Mouse (Mus musculus): ENCODE data around the gene Ift43.

The Ift43 gene

DNA sequence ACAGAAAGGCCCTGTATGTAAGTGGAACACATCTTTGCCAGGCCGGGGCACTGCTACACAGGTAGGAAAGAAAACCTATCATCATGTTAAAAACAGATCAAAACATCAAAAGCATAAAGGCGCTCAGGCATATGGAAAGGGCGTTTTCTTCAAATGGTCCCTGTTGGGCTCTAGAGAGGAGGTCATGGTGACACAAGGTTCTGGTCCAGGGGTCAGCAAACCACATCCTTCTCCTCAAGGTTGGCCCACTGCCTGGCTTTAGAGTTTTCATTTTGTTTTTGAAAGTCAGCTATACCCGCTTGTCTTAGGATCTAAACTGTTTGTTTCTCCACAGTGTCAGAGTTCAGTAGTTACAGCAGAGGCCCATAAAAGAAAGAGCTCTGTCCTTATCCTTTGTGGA lies 27.2 kb downstream of the Ift43 start:
- in situ Hi-C loops (cut with MboI; ENCODE audit: unreplicated experiment in 2 of 2), result loop anchor here in 1 of 2 experiments (25.0 kb wide), 1 partner anchor 772 kb away; the partner anchor contains the start of gene Nek9

DNA sequence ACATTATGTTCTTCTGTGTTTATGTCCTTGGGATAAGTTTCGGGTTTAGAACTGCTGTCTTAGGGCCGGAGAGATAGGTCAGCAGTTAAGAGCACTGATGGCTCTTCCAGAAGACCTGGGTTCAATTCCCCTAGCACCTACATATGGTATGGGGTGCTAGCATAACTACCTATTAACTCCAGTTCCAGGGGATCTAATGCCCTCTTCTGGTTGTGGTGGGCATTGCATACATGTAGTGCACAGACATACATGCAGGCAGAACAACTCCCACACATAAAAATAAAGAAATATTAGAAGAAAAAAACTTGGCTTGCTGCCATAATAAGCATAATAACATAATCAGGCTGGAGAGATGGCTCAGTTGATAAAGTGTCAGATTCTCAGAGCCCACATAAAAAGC lies 28.3 kb downstream of the Ift43 start:
- in situ Hi-C loops (cut with MboI; ENCODE audit: unreplicated experiment in 2 of 2), result loop anchor here (5.0 to 25.0 kb wide), 6 partner anchors 33 to 773 kb away; partner anchors contain the start of genes Tgfb3 (in 2 of the 2) and Nek9 (in 1 of the 2)

DNA sequence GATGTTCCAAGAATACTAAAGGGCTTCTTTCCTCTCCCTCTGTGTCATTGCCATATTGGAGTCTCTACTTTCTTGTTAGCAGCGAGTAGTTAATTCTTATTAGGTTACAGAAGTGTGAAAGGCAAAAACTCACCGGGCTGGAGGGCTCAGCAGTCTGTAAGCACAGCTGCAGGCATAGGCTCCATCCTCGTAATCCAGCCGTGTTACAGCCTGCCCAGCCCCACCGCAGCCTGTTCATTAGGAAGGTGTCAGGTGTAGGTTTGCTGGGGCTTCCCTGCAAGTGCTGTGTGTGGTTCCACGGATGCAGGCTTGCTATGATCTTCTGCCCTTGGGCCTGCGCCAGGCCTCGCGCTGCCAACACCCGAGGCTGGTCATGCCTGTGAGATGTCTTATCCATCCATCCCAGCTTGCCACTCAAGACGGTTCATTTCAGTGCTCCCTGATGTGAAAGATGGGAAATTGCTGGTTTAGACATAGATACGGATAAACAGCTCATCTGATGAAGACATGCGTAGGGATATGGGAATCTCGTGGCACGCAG lies 34.0 kb downstream of the Ift43 start:
- in situ Hi-C loops (cut with MboI; ENCODE audit: unreplicated experiment in 2 of 2), result loop anchor here in 1 of 2 experiments (10.0 to 25.0 kb wide), 3 partner anchors 92 to 779 kb away; partner anchors contain the start of gene Nek9

DNA sequence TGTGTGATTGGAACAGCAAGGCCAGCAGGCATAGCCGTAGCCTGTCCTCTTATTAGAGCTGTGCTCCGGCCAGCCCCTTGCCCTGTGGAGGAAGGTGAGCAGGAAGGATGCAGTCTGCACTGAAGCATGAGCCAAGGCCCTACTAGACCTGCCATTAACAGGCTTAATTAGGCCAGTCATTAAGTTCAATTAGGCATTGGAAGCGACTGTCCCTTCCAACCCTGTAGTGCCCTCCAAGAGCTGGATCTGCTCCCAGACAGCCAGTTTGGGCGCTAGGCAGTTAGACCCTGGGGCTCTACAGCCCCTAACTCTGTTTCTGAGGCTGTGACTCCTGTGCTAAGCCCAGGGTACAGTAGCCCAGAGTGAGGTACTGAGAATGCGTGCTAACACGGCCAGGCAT lies 41.7 kb downstream of the Ift43 start:
- in situ Hi-C loops (cut with MboI; ENCODE audit: unreplicated experiment in 2 of 2), result loop anchor here in 1 of 2 experiments (25.0 kb wide), 1 partner anchor 787 kb away; the partner anchor contains the start of gene Nek9

DNA sequence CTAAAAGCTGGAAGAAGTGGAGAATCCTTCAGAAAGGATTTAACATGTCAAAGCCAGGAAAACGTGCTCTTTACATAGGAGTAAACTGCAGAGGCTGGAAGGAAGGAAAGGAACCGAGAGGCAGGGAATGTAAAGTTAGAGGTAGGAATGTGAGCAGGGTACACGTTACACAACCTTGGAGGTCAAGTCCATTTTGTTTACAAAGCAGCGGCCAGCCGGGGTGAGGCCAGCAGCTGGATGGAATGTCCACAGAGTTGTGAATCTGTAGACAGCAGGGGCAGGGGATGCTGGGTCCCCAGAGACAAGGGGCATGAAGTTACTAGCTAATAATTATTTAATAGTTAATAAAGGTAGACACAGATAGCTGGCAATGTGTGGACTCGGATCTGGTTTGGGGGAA lies 45.8 kb downstream of the Ift43 start:
- in situ Hi-C loops (cut with MboI; ENCODE audit: unreplicated experiment in 2 of 2), result loop anchor here in 1 of 2 experiments (25.0 kb wide), 1 partner anchor 809 kb away; the partner anchor contains the start of gene Cipc

DNA sequence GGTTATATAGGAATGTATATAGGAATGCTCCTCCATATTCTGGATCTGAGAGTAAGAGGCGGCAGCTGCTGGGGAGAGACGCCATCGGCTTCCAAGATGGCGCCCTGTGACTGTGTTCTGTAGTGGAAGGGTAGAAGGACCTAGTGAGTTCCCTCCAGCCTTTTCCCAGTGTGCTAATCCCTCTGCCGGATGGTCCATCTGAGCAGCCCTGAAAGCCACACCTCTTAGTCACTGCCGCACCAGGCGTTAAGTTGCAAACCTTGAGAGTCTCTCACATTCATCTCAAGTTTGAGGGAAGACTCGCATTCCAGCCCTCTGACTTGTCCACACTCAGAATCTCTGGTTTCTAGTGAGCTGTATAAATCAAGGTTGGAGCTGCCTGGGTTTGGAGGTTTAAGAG lies 46.7 kb downstream of the Ift43 start:
- in situ Hi-C loops (cut with MboI; ENCODE audit: unreplicated experiment in 2 of 2), result loop anchor here in 1 of 2 experiments (25.0 kb wide), 1 partner anchor 808 kb away; the partner anchor contains the start of gene Cipc

DNA sequence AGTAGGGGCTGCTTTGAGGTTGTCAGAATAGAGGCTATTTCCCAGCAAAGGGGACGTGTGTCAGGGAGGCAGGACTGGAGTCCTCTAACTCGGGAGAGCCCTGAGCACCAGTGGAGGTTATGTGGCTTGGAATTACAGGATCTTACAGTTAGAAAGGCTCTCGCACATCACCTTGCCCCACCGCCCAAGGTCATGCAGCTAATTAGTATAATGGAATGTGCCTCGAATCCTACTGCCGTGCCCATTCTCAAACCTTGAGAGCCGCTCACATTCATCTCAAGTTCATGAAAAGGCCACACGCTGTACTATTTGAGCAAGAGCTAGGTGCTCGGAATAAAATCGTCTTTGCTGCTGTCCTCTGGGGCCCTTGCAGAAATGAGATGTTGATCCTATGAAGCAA lies 47.4 kb downstream of the Ift43 start:
- in situ Hi-C loops (cut with MboI; ENCODE audit: unreplicated experiment in 2 of 2), result loop anchor here (5.0 to 25.0 kb wide), 3 partner anchors 273 to 808 kb away; partner anchors contain the start of gene Cipc (in 1 of the 2)

DNA sequence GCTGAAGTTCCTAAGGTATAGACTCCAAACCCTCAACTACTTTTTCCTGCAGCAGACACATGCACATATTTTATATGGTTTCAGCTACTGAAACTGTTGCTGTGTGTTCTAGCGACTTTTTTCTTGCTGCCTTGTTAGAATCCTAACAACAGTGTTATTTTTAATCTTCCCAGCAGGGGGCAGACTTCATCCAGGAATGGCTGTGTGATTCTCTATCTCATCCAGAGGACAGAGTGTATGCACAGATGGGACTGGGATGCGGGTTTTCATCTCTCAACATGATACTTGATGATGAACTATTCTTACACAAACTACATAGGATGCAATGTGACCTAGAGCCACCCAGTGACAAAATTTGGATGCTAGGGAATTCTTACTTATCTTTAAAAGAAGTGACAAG lies 50.5 kb downstream of the Ift43 start:
- in situ Hi-C loops (cut with MboI; ENCODE audit: unreplicated experiment in 2 of 2), result loop anchor here (5.0 to 25.0 kb wide), 3 partner anchors 270 to 805 kb away; partner anchors contain the start of gene Cipc (in 1 of the 2)

DNA sequence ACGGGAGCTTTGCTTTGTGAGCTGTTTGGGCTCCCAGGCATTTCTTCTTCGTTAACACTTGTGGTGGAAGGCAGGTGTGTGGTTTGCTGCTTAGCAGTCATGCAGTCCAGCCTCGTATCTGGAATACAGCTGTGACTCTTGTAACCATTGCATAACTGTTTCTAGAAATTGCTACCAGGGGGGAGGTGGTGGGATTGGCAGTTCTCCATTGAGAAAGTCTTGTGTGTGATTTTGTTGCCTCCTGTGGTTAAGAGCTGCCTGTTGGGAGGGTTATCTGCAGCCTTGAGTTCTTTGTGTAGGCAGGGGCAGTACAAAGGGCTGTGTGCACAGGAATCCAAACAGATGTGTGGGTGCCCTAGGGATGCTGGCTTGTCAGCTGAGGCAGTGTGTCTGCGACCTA lies 53.4 kb downstream of the Ift43 start:
- in situ Hi-C loops (cut with MboI; ENCODE audit: unreplicated experiment in 2 of 2), result loop anchor here in 1 of 2 experiments (25.0 kb wide), 1 partner anchor 802 kb away; the partner anchor contains the start of gene Cipc

DNA sequence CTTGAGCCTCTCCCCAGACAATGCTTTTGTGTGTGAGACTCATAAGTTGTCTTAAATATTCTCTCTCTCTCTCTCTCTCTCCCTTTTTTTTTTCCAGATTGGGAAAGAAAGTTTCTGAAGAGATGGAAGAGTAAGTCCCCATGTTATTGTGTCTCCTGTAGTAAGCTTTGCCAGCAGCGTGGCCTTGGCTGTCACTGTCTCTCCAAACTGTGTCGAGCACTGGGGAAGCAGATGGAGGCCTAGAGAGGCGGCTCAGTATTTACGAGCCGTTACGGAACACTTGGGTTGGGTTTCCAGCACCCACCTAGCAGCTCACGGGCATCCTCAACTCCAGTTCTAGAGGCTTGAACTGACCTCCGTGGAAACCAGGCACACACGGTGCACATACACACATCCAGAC lies 56.4 kb downstream of the Ift43 start:
- in situ Hi-C loops (cut with MboI; ENCODE audit: unreplicated experiment in 2 of 2), result loop anchor here in 1 of 2 experiments (25.0 kb wide), 1 partner anchor 799 kb away; the partner anchor contains the start of gene Cipc

DNA sequence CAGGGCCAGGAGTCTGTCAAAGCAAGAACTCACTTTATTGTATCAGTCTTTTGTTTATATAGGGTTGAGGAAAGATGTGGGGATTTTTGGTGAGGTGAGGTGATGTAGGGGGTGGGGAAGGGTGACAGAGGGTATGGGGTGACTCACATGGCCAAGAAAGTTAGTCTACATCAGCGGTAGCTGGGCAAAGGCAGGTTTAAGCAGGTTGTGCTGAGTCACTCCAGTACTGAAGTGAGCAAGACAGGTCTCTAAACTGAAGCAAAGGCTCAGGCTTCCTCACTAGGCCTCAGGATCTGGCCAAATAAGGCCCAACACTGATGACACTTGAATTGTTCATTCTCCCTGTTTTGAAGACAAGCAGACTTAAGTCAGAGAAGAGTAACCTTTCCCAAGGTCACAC lies 60.0 kb downstream of the Ift43 start:
- in situ Hi-C loops (cut with MboI; ENCODE audit: unreplicated experiment in 2 of 2), result loop anchor here in 1 of 2 experiments (25.0 kb wide), 1 partner anchor 795 kb away; the partner anchor contains the start of gene Cipc

DNA sequence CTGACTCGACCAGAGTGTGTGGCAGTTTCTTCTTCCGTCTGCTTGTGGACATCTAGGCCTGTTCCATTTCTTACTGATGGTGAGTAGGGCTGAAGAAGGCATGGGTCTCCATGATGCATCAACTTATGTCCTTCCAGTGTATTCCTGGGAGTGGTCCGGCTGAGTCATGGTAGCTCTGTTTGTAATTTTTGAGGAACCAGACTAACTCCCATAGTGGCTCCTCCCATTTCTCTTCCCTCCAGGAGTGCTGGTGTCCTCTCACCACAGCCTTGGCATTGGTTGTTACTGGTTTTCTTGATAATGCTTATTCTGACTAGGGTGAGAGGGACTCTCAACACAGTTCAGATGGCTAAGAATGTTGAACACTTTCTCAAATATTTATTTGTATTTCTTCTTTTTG lies 63.9 kb downstream of the Ift43 start:
- in situ Hi-C loops (cut with MboI; ENCODE audit: unreplicated experiment in 2 of 2), result loop anchor here in 1 of 2 experiments (25.0 kb wide), 1 partner anchor 791 kb away; the partner anchor contains the start of gene Cipc

DNA sequence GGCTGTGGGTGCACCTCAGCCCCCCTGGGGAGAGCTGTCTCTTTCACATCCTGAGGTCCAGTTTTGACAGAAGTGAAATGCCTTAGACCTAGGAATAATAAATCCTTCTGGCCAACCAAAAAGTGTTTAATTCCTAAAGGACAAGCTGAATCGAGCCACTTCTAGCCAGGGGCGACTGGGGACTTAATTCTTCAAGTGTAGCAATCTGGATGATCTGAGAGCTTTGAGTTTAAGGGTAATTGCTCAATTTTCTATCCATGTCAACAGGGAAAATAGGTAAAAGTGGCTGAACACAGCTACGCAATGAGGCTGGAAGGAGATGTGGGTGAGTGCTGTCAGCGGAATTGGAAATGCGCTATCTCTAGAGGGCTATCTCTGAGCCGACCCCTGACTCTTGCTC lies 65.9 kb downstream of the Ift43 start:
- in situ Hi-C loops (cut with MboI; ENCODE audit: unreplicated experiment in 2 of 2), result loop anchor here in 1 of 2 experiments (25.0 kb wide), 1 partner anchor 789 kb away; the partner anchor contains the start of gene Cipc

DNA sequence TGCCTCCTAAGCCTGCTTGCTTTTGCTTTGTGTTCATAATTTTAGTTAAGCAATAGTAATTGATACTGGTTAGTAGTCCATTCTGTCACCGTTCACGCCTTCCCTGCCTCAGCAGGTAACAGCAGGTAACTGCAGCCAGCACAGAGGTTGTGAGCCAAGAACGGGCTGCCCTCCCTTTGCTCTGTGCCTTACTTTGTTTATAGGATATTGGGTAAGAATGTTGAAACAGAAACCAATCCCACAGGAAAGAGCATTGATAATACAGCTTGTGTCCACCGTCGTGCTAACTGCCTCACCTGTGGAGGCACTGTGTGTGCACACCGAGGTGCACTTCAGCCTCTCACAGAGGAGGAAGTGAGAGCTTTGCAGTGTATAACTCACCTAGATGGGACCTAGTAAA lies 66.7 kb downstream of the Ift43 start:
- in situ Hi-C loops (cut with MboI; ENCODE audit: unreplicated experiment in 2 of 2), result loop anchor here in 1 of 2 experiments (25.0 kb wide), 1 partner anchor 788 kb away; the partner anchor contains the start of gene Cipc

DNA sequence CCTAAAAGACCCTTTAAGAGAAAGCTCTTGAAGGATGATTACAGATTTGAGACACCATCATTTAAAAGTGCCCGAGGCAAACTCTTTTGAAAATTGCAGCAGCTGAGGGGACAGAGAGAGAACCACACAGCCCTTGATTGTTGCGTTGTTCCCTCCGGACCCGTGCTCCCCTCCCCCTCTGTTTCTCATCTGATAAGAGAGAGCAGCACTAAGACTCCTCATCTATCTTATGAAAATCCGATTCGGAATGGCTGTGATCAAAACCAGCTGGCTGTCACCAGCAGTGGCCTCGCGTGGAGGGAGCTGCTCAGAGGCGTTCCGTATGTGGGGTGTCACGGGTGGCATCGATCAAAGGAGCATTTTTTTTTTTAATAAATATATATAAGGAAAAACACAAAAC lies 69.6 kb downstream of the Ift43 start:
- in situ Hi-C loops (cut with MboI; ENCODE audit: unreplicated experiment in 2 of 2), result no loop called here

DNA sequence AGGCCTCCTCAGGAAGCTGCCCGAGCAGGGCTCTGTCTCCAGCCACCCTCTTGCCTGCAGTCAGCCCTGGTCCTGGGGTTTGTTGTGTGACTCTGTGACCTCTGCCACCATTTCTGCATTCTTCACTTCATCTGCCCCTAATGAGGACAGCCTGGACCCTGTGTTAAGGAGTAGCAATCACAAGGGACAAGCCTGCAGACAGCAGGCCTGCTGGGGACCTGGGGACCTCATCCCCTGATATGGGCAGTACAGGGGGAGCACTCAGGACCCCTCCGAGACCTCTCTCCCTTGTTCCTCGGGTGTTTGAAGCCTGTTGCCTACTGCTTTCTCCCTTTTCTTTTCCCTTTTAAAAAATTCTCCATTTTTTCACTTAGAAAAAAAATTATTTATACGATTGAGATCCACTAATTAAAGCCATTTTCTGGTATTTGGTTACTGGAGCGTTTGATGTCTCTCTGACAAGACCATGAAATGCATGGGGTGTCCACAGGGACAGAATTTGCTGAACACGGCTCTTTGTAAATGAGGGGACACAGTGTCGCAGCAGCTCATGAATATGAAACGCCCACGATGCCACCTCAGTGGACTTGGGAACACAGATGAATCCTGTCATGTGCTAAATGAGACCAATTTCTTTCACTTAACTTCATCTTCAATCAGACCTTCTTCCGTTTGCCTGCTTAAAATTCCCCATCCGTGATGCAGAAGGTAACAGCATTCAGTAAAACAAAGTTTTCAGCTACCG lies 71.0 kb downstream of the Ift43 start:
- in situ Hi-C loops (cut with MboI; ENCODE audit: unreplicated experiment in 2 of 2), result no loop called here

DNA sequence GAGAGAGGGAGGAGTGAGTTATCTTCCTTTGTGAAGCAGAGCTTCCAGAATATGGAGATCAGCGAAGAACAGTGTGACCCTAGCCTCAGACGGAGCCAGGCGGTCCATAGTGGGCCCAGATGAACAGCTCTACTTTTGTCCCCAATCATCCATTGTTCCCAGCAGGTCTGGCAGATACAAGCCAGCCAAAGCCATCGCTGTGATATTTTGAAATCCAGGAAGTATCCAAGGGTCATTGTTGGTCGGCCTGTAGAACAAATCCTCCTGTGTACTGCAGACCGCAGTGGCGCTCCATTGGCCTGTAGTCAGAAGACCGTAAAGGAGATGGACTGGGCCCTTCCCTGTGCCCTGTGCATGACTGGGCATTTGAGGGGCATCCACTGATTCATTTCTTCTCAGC lies 72.8 kb downstream of the Ift43 start:
- in situ Hi-C loops (cut with MboI; ENCODE audit: unreplicated experiment in 2 of 2), result no loop called here

DNA sequence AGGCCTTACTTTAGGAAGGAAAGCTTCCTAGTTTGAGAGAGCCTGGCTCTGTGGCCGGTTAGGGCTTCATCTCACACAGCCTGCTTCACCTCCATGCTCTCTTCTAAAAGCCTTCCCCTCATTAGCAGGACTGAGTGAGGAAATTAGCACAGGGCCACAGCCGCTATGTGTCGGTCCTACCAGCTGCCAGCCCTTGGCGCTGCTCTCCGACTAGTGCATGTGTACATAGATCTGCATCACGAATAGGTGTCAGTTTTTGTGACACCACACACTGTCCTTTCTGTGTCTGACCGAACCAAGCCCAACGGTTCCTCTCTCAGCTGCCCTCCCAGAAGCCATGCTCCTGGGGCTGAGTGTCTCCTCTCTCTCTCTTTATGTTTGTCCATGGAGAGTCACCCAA lies 74.8 kb downstream of the Ift43 start:
- in situ Hi-C loops (cut with MboI; ENCODE audit: unreplicated experiment in 2 of 2), result no loop called here

DNA sequence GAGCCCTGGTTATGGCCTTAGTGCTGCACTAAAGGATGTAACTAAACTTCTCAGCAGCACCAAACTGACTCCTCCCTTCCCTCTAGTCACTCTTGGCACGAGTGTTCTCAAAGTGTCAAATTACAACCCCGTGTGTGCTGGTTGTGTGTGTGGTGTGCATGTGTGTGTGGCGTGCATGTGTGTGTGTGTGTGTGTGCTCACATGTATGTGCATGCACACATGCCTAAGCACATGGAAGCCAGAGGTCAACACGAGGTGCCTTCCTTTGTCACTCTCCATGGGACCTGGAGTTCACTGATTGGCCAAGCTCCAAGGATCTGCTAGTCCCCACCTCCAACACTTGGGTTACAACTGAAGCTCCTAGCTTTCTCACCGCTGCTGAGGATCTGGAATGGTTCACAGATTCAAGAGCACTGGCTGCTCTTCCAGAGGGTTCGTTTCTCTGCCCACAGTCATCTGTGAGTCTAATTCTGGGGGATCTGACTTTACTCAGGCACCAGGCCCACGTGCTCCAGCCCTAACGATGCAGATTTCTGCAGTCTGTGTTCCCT lies 75.6 kb downstream of the Ift43 start:
- in situ Hi-C loops (cut with MboI; ENCODE audit: unreplicated experiment in 2 of 2), result no loop called here

DNA sequence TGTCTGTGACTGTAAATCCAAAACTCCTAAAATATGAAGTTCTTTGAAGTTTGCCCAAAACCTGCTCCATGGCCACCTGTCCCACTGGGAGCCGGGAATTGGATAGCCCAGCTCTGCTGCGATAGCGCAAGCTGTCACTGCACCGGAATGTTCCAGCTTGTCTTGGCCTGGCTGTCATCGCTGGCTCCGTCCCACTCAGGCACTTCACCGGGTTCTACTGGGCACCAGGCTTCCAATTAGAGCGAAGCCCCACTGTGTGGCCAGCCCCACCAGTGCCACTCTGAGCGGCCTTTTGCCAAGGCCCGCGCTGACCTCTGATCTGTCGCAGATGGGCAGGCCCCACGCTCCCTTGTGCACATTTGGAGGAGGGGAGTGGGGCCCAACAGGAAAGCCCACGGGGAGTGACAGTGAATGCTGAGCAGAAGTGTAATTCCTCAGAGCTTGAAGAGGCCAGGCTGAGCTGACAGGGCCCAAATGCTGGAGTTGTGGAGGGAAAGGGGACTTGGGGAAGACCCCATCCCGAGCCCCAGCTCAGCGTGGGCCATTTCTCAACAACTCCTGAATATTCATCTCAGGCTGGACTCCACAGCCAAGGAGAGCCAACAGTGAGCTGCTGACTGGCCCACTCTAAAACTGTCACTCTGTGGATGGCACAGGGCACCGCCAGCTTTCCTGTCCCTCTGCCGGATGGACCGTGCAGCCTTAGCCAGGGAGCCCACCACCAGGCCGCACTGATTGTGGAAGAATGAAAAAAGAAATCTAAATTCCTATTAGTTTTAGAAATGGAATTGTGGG lies 76.5 kb downstream of the Ift43 start:
- in situ Hi-C loops (cut with MboI; ENCODE audit: unreplicated experiment in 2 of 2), result no loop called here
